ENCODE assay signal across 10 mouse cellular contexts in genomic region chr7:118594611-118595010, GRCm38 (mm10). TPM values are rescaled to one million over a fixed set of nuclear protein-coding genes. Genes with fewer than 3 reads are reported as not detected.
DNase-seq lines count a peak whose midpoint lies in the region; ATAC-seq lines count a peak whose summit lies in the region.
"Had no signal": no experiment of that assay in that cellular context is flagged by ENCODE, and none has a peak within 500 bp of the region (broad histone marks: within the 10 kb centered on the region; RNA-seq: fewer than 3 reads in every experiment).

No protein-coding gene starts in this region.

- no peaks in the 10 kb centered on the region for H3K9me3 ChIP-seq in heart, embryonic 10.5 days
- H3K9me3 ChIP-seq in liver, embryonic 12.5 days (replicated peaks), result no peaks in the 10 kb centered on the region
- no peaks in the 10 kb centered on the region for H3K9me3 ChIP-seq in stomach, embryonic 16.5 days (replicated peaks; ENCODE audit: control insufficient read depth, low read length)

- ATAC-seq in liver, embryonic 12.5 days, result no peak
- ATAC-seq in stomach, embryonic 16.5 days (ENCODE audit: insufficient read depth, low FRiP score), result no peak

- H3K4me3 ChIP-seq in heart, embryonic 10.5 days, result peak overlapping the region; percentile 35
- no peak overlapping the region for H3K4me3 ChIP-seq in liver, embryonic 12.5 days
- H3K4me3 ChIP-seq in stomach, embryonic 16.5 days (replicated peaks; ENCODE audit: low read length), result no peak overlapping the region

- intact Hi-C loops in heart, postnatal 25 days (cut with DNase I), result loop anchor here (2.0 to 10.0 kb wide), 3 partner anchors 94 to 400 kb away; partner anchors contain the start of genes Gprc5b and Syt17

- H3K27ac ChIP-seq in heart, embryonic 10.5 days, result no peak overlapping the region
- H3K27ac ChIP-seq in liver, embryonic 12.5 days, result no peak overlapping the region
- H3K27ac ChIP-seq in stomach, embryonic 16.5 days (ENCODE audit: low read length), result no peak overlapping the region
- H3K27ac ChIP-seq: macrophage had no signal

- WGBS in heart, embryonic 10.5 days, result 23% methylated on average over 10 of the region's 10 CpGs
- WGBS in liver, embryonic 12.5 days (ENCODE audit: insufficient replicate concordance), result 18% methylated on average over 10 of the region's 10 CpGs
- 32% methylated on average over 10 of the region's 10 CpGs for WGBS in stomach, embryonic 16.5 days

- no peaks in the 10 kb centered on the region for H3K36me3 ChIP-seq in heart, embryonic 10.5 days
- H3K36me3 ChIP-seq in liver, embryonic 12.5 days, result no peaks in the 10 kb centered on the region
- H3K36me3 ChIP-seq in stomach, embryonic 16.5 days (ENCODE audit: control insufficient read depth, insufficient read depth, low read length), result no peaks in the 10 kb centered on the region

- DNase-seq in heart, embryonic 10.5 days (ENCODE audit: low spot score), result no peak
- no peak for DNase-seq in heart, postnatal 25 days (ENCODE audit: low spot score)
- DNase-seq in retina, postnatal 1 day, result peak; percentile 19
- no peak for DNase-seq in retina, embryonic 14.5 days (ENCODE audit: low spot score)
- DNase-seq in left cerebral cortex, adult 9 months (ENCODE audit: low spot score in 2 of 2), result no peak
- no peak for DNase-seq in gastrocnemius, adult 8-10 months (ENCODE audit: low spot score in 2 of 2)

- no peak overlapping the region for H3K9ac ChIP-seq in liver, embryonic 12.5 days
- no peak overlapping the region for H3K9ac ChIP-seq in stomach, embryonic 16.5 days (ENCODE audit: low read length)

- H3K27me3 ChIP-seq in heart, embryonic 10.5 days (ENCODE audit: insufficient read depth, poor library complexity, severe bottlenecking), result peaks cover 72% of the 10 kb centered on the region
- H3K27me3 ChIP-seq in liver, embryonic 12.5 days (replicated peaks), result peaks cover 66% of the 10 kb centered on the region
- H3K27me3 ChIP-seq in stomach, embryonic 16.5 days (ENCODE audit: control insufficient read depth, insufficient read depth, low read length), result 0 out of 2 replicates have a peak, but pooled peaks cover 5% of the 10 kb centered on the region

- H3K4me2 ChIP-seq in liver, embryonic 12.5 days, result peak overlapping the region; percentile 52
- H3K4me2 ChIP-seq in stomach, embryonic 16.5 days (ENCODE audit: low read depth, low read length), result peak overlapping the region; percentile 45

- H3K4me1 ChIP-seq in heart, embryonic 10.5 days, result peaks cover 32% of the 10 kb centered on the region
- H3K4me1 ChIP-seq in liver, embryonic 12.5 days, result peaks cover 16% of the 10 kb centered on the region
- H3K4me1 ChIP-seq in stomach, embryonic 16.5 days (ENCODE audit: control insufficient read depth, insufficient read depth, low read length), result peaks cover 22% of the 10 kb centered on the region

RNA-seq across cellular contexts. Expression of gene Tmc5, which starts 2.5 kb away (rescaled TPM):
- polyA plus RNA-seq in heart, embryonic 10.5 days (2016; fragmentation: Nextera tagmentation; extraction: Ambion mirVana), result 0.05 TPM in 1 of 2 replicates, not detected in the other
- under 1 TPM; 0.14 to 0.26 TPM for total RNA-seq in heart, postnatal 25 days (2021)
- polyA plus RNA-seq in liver, embryonic 12.5 days (2016; fragmentation: Nextera tagmentation; extraction: Ambion mirVana), result not detected in 2 replicates
- 2.4 and 2.6 TPM in 2 replicates for polyA plus RNA-seq in stomach, embryonic 16.5 days (2015; fragmentation: Nextera tagmentation; extraction: Ambion mirVana)
- under 1 TPM in 1 of 4 experiments, not detected in 3; 0.11 TPM for total RNA-seq in gastrocnemius, adult 8-10 months (2022)
- total RNA-seq: hematopoietic stem cell, adult 5-6 weeks had no signal
- polyA plus RNA-seq: macrophage had no signal

RNA-seq across cellular contexts. Expression of gene Tmc7, which starts 10.1 kb away (rescaled TPM):
- 2.1 and 2.8 TPM in 2 replicates for polyA plus RNA-seq in heart, embryonic 10.5 days (2016; fragmentation: Nextera tagmentation; extraction: Ambion mirVana)
- 1 to 10 TPM; 6.5 to 6.7 TPM for total RNA-seq in heart, postnatal 25 days (2021)
- 0.46 and 0.49 TPM in 2 replicates for polyA plus RNA-seq in liver, embryonic 12.5 days (2016; fragmentation: Nextera tagmentation; extraction: Ambion mirVana)
- polyA plus RNA-seq in stomach, embryonic 16.5 days (2015; fragmentation: Nextera tagmentation; extraction: Ambion mirVana), result 13.1 and 14.8 TPM in 2 replicates
- 10 to 100 TPM in 1 of 4 experiments, 1 to 10 TPM in 3; 6.4 to 12.9 (median 8.6) TPM for total RNA-seq in gastrocnemius, adult 8-10 months (2022)
- total RNA-seq: hematopoietic stem cell, adult 5-6 weeks had no signal
- polyA plus RNA-seq: macrophage had no signal
